Mouse (Mus musculus): ENCODE results near the gene Gabarapl2. TPM values are rescaled to one million over a fixed set of nuclear protein-coding genes. Genes with fewer than 3 reads are reported as not detected.

The Gabarapl2 gene
- polyA plus RNA-seq, 1 experiment from 2014 or later: 525 TPM

GRCm38 (mm10) chr8:111991278-111991677, 50.8 kb downstream of the Gabarapl2 start:
- ATAC-seq (no peak), DNase-seq (ENCODE audit: low spot score) (no peak)
- 56% methylated on average over 8 of the region's 8 CpGs for WGBS
- no peaks in the 10 kb centered on the region for H3K27me3 ChIP-seq (replicated peaks; ENCODE audit: control insufficient read depth, insufficient read depth, low read length)
- H3K27ac ChIP-seq (ENCODE audit: low read depth, low read length): no peak overlapping the region
- H3K4me3 ChIP-seq (ENCODE audit: low read depth, low read length): peak overlapping the region; percentile 58
- peak overlapping the region; percentile 69 for H3K9ac ChIP-seq (ENCODE audit: low read length)
- H3K4me2 ChIP-seq (ENCODE audit: low read length): peak overlapping the region; percentile 77
- no peaks in the 10 kb centered on the region for H3K9me3 ChIP-seq (replicated peaks; ENCODE audit: control insufficient read depth, low read length)
- H3K36me3 ChIP-seq (ENCODE audit: control insufficient read depth, insufficient read depth, low read length): peaks cover 56% of the 10 kb centered on the region
- peaks cover 5% of the 10 kb centered on the region for H3K4me1 ChIP-seq (ENCODE audit: control insufficient read depth, insufficient read depth, low read length)

- Histone ChIP-seq H3K27ac (ENCODE audit: low read depth, low read length) (no peak within 1 kb of the TSS), H3K36me3 (ENCODE audit: control insufficient read depth, insufficient read depth, low read length) (peaks cover 59% of the 10 kb centered on the region), H3K9me3 (replicated peaks; ENCODE audit: control insufficient read depth, low read length) (no peaks in the 10 kb centered on the region), H3K4me2 (ENCODE audit: low read length) (peak within 1 kb of the TSS; percentile 77), H3K4me1 (ENCODE audit: control insufficient read depth, insufficient read depth, low read length) (peaks cover 5% of the 10 kb centered on the region), H3K4me3 (ENCODE audit: low read depth, low read length) (peak within 1 kb of the TSS; percentile 58), H3K9ac (ENCODE audit: low read length) (peak within 1 kb of the TSS; percentile 69), H3K27me3 (replicated peaks; ENCODE audit: control insufficient read depth, insufficient read depth, low read length) (no peaks in the 10 kb centered on the region)
- ATAC-seq (peak; percentile 97), DNase-seq (ENCODE audit: low spot score) (peak; percentile 96)
- 6% methylated on average over 33 of the region's 33 CpGs for WGBS
These were observed 51.7 kb downstream of the Gabarapl2 start, which contains the start of gene Adat1 for GRCm38 (mm10) chr8:111992013-111992702. Gene Adat1, minus strand, starts transcription at chr8:111992302.

- H3K4me1 ChIP-seq (ENCODE audit: control insufficient read depth, insufficient read depth, low read length): peaks cover 5% of the 10 kb centered on the region
- no peak overlapping the region for H3K27ac ChIP-seq (ENCODE audit: low read depth, low read length)
- H3K9ac ChIP-seq (ENCODE audit: low read length): no peak overlapping the region
- WGBS: 74% methylated on average over 3 of the region's 3 CpGs
- H3K4me3 ChIP-seq (ENCODE audit: low read depth, low read length): no peak overlapping the region
- ATAC-seq (no peak), DNase-seq (ENCODE audit: low spot score) (no peak)
- peak overlapping the region; percentile 77; the same call in 1 of the 2 replicates for H3K4me2 ChIP-seq (ENCODE audit: low read length)
- H3K9me3 ChIP-seq (replicated peaks; ENCODE audit: control insufficient read depth, low read length): no peaks in the 10 kb centered on the region
- no peaks in the 10 kb centered on the region for H3K27me3 ChIP-seq (replicated peaks; ENCODE audit: control insufficient read depth, insufficient read depth, low read length)
- H3K36me3 ChIP-seq (ENCODE audit: control insufficient read depth, insufficient read depth, low read length): peaks cover 61% of the 10 kb centered on the region
These were observed 52.2 kb downstream of the Gabarapl2 start for GRCm38 (mm10) chr8:111992703-111993039.

Other genes starting within 250 kb of the Gabarapl2 start
- gene Ctrb1, start 249.7 kb upstream of the Gabarapl2 start, polyA plus RNA-seq (2014; fragmentation: Nextera tagmentation; extraction: Ambion mirVana): not detected in 2 replicates
- 41.2 and 44.2 TPM in 2 replicates for gene Bcar1, start 196.9 kb upstream of the Gabarapl2 start, polyA plus RNA-seq (2014; fragmentation: Nextera tagmentation; extraction: Ambion mirVana)
- gene Cfdp1, start 86.4 kb upstream of the Gabarapl2 start, polyA plus RNA-seq (2014; fragmentation: Nextera tagmentation; extraction: Ambion mirVana): 173 and 178 TPM in 2 replicates
- 2.0 and 2.7 TPM in 2 replicates for gene Tmem170, start 64.0 kb upstream of the Gabarapl2 start, polyA plus RNA-seq (2014; fragmentation: Nextera tagmentation; extraction: Ambion mirVana)
- gene Chst5, start 30.3 kb upstream of the Gabarapl2 start, polyA plus RNA-seq (2014; fragmentation: Nextera tagmentation; extraction: Ambion mirVana): 2.6 TPM in 2 replicates
- gene Tmem231, start 6.8 kb upstream of the Gabarapl2 start, polyA plus RNA-seq (2014; fragmentation: Nextera tagmentation; extraction: Ambion mirVana): 11.8 and 14.3 TPM in 2 replicates
- 5.6 and 5.8 TPM in 2 replicates for gene Adat1, start 51.6 kb downstream of the Gabarapl2 start, polyA plus RNA-seq (2014; fragmentation: Nextera tagmentation; extraction: Ambion mirVana)
- 189 and 194 TPM in 2 replicates for gene Kars, start 70.6 kb downstream of the Gabarapl2 start, polyA plus RNA-seq (2014; fragmentation: Nextera tagmentation; extraction: Ambion mirVana)
- gene Terf2ip, start 70.7 kb downstream of the Gabarapl2 start, polyA plus RNA-seq (2014; fragmentation: Nextera tagmentation; extraction: Ambion mirVana): 22.6 and 33.3 TPM in 2 replicates
- gene Gm6793, start 74.3 kb downstream of the Gabarapl2 start, polyA plus RNA-seq (2014; fragmentation: Nextera tagmentation; extraction: Ambion mirVana): 0.23 and 0.64 TPM in 2 replicates

All from forebrain, embryonic 14.5 days (tissue).